Mouse (Mus musculus) urinary bladder, postnatal 36 days (tissue): ENCODE measurements around the gene 2810408A11Rik.
"Not testable (repeated sequence)": the region's sequence is repeated elsewhere in the genome, so short reads cannot be mapped to it uniquely, and the experiment has no call there.

Experiments used
- DNase-seq, 2 experiments: peaks; one replicate each; pipeline ENCODE4 v3.0.0; 2022; ENCODE audit warnings: low spot score in 2 of 2, mixed read lengths in 1 of 2

2810408A11Rik gene

DNA sequence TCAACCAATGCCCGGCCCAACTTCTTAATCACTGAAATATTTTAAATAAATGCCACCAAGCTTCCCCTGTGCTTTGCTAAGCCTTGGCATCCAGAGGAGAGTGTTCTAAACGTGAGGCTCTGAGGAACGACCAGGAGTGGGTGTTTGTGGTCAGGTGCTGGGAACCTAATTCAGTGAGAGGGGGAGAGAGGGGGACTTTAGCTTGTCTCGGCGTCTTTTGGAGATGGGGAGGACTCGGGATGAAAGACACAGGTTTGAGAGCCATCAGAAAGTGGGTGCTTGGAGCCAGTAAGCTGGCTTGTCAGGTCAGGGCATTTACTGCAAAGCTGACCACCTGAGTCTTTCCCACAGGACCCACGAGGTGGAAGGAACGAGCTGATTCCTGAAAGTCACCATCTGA, 31.0 kb upstream of the 2810408A11Rik start:
- no peak for DNase-seq

DNA sequence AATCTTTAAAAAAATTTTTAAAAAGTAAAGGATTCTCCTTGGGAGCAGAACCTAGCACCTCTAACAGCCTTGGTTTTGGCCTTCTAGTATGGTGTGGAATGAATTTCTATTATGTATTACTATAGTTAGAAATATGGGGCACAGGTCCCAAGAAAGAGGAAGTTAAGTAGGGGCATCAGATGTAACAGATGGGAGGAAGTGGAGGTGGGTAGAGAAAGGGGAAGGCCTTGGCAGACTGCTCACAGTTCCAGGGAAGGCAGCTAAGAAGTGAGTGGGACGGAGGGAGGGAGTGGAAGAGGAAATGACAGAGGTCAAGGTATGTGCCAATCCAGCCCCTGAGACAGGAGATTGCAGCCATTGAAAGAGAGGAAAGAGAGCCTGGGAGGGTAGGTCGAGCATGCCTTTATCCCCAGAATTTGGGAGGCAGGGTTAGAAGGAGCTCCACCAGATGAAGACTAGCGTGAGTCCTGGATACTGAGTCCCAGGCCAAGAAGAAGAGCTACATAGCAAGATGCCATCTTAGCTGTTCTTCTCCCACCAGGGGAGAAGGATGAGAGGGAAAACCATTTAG, 30.3 kb upstream of the 2810408A11Rik start:
- DNase-seq, result no peak

DNA sequence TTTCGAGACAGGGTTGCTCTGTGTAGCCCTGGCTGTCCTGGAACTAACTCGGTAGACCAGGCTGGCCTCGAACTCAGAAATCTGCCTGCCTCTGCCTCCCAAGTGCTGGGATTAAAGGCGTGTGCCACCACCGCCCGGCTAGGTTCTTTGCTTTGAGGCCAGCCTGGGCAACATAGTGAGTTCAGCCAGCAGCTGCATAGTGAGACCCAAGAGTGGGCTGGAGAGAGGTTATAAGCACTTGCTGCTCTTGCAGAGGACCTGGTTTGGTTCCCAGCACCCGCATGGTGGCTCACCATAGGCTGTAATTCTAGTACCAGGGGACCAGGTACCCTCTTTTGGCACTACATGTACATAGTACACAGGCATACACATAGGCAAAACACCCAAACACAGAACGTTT, 29.4 kb upstream of the 2810408A11Rik start:
- not testable (repeated sequence) for DNase-seq

DNA sequence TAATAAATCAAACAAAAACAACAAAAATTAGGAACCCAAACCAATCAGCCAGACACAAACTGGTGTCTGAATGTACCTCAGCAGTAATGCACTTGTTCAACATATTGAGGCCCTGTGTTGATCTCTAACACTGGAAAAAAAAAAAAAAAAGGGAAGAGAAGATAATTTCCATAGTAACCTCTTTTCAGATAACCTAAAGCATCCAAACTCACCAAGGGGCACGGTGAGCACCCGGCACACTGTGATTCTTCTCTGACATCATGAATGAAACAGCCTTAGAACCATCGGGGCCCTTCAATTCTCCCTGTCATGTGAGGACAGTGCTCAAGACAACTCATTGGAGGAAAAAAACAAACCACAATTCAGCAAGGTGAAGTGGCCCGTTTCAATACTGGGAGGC, 28.9 kb upstream of the 2810408A11Rik start:
- no peak for DNase-seq

DNA sequence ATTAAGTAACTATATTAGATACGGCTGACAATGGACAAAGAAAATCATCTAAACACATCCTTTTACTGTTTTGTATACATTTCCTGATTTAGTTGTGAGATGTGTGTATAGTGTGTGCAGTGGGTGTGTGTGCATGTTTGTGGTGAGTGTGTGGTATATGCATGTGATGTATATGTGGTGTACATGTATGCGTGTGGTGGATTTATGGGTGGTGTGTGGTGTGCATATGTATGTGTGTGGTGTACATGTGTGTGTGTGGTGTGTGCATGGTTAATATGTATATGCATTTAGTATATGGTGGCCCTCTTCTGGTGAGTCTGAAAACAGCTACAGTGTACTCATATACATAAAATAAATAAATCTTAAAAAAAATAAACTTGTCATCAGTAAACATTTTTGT, 26.7 kb upstream of the 2810408A11Rik start:
- no peak for DNase-seq

DNA sequence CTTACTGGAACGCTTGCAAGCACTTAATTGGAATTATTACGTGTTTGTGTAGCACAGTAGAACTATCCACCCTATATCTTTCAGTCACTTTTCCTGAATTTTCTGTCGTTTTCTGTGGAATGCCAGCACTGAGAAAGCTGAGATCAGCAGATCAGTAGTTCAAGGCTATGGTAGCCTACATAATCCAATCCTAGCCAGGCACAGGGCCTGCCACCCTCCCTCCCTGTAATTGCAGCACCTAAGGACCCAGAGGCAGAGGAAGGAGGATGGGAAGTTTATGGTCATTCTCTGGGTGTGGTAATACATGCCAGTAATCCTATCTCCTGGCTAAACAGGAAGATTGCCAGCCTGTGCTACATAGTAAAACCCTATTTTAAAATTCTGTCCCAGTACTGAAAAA, 22.0 kb upstream of the 2810408A11Rik start:
- DNase-seq, result no peak

DNA sequence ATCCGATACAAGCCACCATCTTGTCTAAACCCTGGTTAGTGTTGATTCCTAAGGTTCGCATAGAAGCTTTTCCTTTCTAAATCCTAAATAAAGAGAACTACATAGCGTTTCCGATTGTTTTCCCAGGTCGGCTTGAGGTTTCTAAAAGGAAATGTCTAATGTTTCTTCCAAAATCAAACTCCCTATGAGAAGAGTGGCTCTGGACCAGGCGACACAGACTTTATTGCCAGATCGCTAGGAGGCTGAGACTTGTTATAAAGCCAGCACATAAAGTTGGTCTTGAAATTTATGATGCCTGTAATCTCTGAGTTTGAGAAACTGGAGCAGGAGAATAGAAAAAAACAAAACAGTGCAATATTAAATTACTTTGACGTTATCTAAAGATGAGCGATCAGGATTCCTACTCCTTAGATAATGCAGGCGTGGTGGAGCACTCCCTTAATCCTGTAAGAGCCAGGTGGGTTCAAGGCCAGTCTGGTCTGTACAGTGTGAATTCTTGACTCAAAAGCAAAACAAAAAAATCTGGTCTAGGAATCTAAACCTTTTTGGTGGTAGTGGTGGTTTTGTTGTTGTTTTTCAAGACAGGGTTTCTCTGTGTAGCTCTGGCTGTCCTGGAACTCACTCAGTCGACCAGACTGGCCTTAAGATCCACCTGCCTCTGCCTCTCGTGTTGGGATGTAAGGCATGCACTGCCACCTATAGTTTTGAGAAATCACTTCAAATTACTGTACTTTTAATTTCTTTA, 21.4 kb upstream of the 2810408A11Rik start:
- no peak for DNase-seq

DNA sequence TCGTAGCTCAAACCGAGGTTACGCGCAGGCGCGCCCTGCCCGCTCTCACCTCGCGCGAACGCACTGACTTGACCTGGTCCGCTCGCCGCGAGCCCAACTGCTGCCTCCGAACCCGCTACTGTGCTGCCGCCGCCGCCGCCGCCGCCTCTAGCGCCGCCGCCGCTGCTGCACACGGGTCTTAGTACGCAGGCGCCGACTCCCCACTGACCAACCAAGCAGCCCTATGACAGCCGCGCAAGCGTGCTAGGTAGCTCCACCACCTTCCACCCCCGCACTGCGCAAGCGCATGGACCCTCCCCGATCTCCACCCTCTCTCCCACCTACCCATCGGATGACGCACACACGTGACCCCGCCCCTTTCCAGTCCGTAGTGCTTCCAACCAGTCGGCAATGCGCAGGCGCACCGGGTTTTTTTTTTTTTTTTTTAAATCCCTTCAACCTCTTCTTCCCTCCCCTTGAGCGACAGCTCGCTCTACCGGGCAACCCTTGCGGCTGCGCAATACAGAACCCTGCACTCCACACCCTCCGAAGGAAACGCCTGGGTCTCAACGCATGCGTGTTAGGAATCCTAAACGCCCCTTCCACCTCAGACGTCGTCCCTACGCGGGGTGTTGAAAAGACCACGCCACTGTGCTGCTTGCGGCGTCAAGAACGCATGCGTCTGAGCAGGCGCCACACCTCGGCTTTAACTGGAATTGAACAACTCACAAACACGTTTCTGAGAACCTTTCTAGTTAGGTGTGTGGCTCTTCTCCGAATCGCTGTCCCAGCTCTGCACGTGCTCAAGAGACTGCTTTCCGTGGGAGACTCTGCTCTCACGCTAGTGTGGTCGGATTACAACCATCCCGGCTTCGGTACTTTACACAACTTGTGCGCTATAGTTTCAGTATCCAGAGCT, 20.6 kb upstream of the 2810408A11Rik start, which contains the start of gene Eif5a:
Gene Eif5a (minus strand): TSS at position 845 of the 898 bp plus-strand sequence.
- DNase-seq, result peak; percentile 100

DNA sequence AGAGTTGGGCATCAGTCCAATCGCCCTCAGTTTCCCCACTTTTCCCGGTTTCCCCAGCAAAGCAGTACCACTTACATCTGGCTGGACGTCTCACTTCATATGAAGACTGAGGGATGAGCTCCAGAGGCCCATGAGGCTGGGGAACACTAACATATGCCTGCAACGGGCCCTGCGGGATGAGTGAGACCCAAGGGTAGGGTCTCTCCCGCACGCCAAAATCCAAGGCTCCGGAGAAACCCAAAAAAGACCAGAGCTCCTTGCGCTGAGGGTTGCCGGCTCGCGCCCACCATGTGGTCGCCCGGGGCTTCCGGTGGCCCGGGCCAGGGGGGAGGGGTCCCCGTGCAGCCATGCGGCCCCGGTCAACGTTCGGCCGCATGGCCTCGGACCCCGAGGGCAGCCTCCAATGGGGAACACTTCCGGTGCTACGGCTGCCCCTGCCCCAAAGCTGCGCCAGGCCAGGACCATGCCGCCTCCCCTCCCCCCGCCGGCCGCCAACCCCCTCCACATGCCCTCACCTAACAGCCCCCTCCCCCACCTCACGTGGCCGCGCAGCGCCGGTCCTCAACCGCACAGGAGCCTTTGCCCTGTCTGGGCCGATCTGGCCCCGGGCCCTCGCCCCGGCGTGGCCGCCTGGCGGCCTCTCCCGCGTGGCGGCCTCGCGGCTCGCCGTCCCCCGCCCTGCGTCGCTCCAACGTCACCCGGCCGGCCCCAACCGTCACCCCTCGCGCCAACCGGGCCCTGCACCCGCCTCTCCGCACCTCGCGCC, 19.7 kb upstream of the 2810408A11Rik start:
- DNase-seq, result no peak

DNA sequence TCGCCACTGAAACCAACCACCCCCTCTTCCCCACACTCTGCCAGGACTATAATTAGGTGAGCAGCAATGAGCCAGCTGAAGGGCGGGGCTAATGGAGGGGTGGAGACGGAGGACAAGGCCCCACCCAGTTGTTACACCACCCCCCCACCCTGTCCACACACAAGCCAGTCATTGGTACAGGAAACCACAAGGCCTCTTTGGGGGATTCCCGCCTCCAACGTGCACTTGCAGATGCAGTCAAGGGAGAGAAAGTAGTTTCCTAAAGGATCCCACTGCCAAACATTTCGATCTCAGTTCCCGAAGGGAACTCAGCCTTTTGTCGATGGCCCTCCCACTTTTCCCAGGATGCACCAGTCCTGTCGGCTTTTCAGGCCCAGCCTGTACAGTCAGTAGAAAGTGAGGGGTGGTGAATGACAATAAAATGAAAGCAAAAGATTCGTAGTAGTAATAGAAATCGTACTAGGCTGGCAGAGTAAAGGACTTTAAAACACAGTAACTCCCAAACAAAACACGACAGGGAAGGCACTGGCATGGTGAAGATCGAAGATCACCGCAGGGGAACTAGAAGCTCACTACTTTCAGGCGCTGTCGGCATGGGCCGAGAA, 19.0 kb upstream of the 2810408A11Rik start:
- peak; percentile 65 to 81 for DNase-seq

DNA sequence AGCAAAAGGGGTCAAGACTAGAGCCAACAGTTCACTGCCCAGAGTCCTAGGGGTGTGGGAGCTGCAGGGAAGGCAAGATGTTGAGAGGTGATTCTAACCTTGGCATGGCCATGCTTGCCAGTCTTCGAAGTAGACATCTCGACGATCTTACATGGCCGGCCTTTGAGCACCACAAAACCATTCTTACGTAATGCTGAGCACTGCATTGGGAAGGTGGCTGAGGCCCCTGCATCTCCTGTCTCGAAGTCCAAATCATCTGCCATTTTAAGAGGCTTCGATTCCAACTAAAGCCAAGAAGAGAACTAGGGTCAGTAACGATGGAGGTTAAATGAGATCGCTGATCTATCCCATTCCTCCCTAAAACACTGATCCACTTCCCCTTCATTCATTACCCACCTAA, 18.3 kb upstream of the 2810408A11Rik start:
- no peak for DNase-seq

DNA sequence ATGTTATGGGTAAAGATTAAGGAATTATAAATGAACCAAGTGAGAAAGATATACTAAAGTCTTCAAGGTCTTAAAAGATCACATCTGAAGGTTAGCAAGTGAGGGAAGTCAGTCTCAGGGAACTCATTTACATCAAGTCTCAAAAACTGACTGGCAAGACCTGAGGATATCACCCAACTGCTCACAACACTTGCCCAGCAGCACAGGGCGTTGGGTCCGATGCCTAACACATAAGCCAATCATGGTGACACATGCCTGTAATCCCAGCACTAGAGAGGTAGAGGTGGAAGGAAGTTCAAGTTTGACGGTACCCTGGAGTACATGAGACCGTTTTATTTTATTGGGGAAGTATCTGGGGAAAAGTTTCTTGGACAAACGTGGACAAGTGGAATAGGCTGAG, 17.3 kb upstream of the 2810408A11Rik start:
- no peak for DNase-seq

DNA sequence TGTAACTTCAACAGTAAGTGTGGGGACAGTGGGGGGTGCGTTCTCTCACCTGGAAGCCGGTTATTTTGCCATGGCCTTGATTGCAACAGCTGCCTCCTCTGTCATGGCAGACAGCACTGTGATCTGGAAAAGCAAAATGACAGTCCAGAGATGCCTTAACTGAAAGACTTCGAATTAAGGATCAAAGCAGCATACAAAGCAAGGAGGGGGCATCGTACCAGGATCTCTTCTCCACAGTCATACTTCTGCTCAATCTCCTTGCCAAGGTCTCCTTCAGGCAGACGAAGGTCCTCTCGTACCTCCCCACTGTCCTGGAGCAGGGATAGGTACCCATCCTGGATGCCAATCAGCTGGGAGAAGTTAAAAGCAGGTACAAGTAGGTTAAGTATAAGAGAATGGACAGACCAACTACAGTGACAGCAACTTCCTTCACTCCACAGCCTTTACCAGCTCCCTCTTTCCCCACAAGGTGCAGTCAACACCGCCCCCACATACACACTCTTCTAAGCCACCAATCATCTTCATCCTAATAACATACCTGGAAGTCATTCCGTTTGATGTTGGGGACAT, 16.7 kb upstream of the 2810408A11Rik start:
- no peak for DNase-seq

DNA sequence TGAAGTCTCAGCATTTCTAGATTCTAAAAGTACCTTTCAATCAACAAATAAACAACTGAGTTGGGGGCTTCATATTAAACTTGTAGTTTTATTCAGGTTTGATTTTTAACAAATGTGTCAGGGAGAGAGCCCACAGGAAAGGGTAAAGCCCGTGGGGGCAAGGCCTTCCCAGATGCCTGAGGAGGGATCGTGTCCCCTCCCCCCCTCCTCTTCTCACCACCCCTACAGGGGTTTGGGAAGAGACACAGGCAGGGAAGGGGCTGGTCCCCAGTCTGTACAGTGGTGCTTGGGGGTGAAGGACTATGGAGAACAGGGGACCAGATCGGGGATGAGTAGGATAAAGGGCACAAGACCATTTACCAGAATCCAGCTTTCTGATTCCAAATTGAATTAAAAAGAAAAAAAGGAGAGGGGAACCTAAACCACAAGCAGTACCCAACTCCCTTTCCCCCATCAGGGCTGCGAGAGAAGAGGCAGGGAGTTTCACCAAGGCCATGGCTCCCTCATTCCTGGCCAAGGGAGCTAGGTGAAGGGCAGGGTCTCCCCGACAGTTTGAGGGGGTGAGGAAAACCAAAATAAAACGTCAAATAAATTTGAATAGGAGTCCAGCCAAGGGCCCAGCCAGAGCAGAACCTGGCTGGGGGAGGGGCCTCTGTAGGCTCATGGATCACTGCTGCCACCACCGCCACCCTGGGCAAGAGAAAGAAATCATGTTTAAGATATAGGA, 16.0 kb upstream of the 2810408A11Rik start:
- not testable (repeated sequence) for DNase-seq

DNA sequence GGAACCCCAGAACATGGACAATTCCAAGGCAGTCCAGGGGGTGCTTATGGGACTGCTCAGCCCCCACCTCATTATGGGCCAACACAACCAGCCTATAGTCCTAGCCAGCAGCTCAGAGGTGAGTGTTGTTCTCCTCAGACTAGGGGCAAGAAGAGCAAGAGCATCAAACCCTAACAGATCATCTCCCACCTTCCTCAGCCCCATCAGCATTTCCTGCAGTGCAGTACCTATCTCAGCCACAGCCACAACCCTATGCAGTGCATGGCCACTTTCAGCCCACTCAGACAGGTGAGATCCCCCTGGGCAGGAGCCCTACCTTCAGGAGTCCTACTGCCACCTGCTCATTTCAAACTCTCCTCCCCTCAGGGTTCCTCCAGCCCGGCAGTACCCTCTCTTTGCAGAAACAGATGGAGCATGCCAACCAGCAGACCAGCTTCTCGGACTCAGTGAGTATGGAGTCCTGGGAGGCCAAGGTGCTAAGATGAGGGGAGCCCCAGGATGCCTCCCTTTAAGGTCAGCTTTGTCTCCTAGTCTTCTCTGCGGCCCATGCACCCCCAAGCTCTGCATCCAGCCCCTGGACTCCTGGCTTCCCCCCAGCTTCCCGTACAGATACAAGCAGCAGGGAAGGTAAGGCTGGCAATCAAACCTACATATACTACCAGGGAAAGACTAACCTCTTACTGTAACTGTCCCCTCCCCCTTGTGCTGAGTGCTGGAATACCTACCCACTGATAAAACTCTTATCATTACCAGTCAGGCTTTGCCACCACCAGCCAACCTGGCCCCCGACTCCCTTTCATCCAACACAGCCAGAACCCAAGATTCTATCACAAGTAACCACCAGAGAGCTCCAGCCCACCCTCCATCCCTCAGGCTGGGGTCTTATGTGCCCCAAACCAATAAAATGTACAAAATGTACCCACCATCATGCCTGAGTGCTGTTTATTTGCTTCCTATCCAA, 15.2 kb upstream of the 2810408A11Rik start:
- no peak for DNase-seq

DNA sequence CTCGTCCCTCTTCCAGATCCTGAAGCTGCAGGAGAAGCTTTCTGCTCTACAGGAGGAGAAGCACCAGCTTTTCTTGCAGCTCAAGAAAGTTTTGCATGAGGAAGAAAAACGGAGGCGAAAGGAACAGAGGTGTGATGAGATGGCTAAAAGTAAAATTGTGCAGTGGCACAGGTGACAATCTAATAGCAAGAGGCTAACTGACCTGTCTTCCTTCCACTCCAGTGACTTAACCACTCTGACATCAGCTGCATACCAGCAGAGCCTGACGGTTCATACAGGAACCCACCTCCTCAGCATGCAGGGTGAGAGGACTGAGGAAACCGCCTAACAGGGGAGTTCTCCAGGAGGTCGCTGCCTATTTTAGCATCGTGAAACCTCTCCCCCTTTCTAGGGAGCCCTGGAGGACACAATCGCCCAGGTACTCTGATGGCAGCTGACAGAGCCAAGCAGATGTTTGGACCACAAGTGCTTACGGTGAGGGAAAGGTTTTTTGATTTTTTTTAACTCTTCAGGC, 14.2 kb upstream of the 2810408A11Rik start:
- DNase-seq, result no peak

DNA sequence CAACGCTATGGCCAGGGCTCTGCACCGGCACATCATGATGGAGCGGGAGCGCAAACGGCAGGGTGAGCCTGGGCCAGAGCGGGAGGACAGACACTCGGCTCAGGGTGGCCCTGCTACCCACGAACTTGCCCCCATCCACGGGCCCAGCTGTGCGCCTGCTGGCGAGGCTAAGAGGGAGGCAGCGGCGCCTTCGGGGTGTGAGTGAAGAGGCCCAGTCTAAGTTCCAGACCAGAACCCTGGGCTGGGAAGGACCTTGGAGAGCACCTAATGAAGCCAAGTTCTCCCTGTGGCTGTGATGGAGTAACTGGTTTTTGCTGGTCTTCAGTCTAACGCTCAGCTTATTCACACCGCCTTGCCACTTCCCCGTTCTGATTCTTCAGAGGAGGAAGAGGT, 13.6 kb upstream of the 2810408A11Rik start:
- DNase-seq, result no peak

DNA sequence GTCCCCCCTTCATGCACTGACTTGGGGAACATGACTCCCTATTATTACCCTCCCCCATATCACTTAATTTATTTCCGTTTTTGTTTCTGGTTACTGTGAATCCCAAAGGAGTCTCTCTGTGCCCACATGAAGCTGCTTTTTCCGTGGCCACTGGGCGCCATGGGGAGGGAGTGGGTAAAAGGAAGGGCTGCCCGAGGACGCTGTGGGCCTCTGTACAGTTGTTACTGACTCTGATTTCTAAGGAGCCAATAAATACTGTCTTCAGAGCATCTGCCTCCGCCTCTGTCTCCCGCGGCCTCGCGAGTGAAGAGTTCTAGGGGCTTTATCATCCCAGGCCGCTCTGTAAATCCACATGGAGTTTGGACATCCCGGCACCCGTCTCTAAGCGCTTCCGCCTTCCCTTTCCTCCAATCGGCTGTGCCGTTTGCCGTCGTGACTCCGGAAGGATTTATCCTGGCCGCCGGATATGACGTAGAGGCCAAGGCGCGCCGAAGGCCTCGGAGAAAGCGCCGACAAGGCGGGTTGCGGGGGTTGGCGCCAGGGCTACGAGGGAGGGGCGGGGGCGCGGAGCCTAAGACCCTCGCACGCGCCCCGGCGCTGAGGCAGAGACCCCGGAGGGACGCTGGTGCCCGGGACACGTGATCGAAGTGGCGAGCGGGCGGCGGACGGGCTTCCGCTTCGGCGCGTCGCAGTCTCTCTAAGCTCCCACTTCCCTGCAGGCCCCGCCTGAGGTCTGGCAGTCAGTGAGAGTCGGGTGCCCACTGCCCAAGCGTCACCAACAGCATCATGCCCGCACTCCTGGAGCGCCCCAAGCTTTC, 13.0 kb upstream of the 2810408A11Rik start, which contains the start of gene Gps2:
Gene Gps2 (plus strand): TSS at position 335 of the 818 bp plus-strand sequence.
- DNase-seq, result peak; percentile 89 to 92
